Mouse (Mus musculus) macrophage (primary cell): ENCODE data around the gene Gm17268. TPM values are rescaled to one million over a fixed set of nuclear protein-coding genes. Genes with fewer than 3 reads are reported as not detected.

Source experiments
- polyA plus RNA-seq: library from polyadenylated mRNA; stranded (reverse); fragments of 250-400 nt; gene quantifications from 3 replicates; pipeline ENCODE4 v1.2.4, GENCODE M21; 2018; ENCODE audit warnings: inconsistent platforms

Gene Gm17268
- polyA plus RNA-seq, 1 experiment from 2014 or later: not detected

Other genes starting within 250 kb of the Gm17268 start
- not detected in 3 replicates for gene 5530401A14Rik, start 177.9 kb downstream of the Gm17268 start, polyA plus RNA-seq
- gene Asic2, start 70.1 kb downstream of the Gm17268 start, polyA plus RNA-seq: not detected in 3 replicates
- 58.0 to 939 TPM (median 78.4 TPM) in 3 replicates for gene Ccl2, start 3.0 kb downstream of the Gm17268 start, polyA plus RNA-seq
- 66.8 to 1,194 TPM (median 74.2 TPM) in 3 replicates for gene Ccl7, start 7.2 kb upstream of the Gm17268 start, polyA plus RNA-seq
- gene Ccl11, start 19.3 kb upstream of the Gm17268 start, polyA plus RNA-seq: not detected in 3 replicates
- 18.8 to 288 TPM (median 76.0 TPM) in 3 replicates for gene Ccl12, start 63.3 kb upstream of the Gm17268 start, polyA plus RNA-seq
- gene Ccl8, start 76.6 kb upstream of the Gm17268 start, polyA plus RNA-seq: 26.9 to 107 TPM (median 52.2 TPM) in 3 replicates